17 mouse cellular contexts compared by ENCODE assay signal in the genomic region with DNA sequence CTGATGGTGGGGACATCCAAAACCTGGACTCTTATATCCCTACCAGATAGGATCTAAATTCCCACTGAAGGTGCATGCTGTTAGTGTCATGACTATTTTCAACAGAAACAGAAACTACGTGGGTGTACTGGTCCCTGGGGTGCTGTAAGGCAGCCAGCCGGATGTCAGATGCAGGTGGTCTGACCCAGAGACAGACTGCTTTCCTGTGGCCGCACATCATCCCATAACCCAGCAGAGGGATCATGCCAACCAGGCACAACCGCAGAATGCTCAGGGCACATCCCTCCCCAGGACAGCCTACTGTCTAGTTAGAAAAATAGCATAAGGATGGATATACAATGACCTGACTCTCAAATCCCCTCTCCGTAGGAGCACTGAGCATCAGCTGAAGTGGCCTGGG. TPM values are rescaled to one million over a fixed set of nuclear protein-coding genes. Genes with fewer than 3 reads are reported as not detected.
DNase-seq lines count a peak whose midpoint lies in the region; ATAC-seq and TF ChIP-seq lines count a peak whose summit lies in the region.
"Had no signal": no experiment of that assay in that cellular context is flagged by ENCODE, and none has a peak within 500 bp of the region (broad histone marks: within the 10 kb centered on the region; RNA-seq: fewer than 3 reads in every experiment).

No protein-coding gene starts in this region.

- no peak overlapping the region for H3K27ac ChIP-seq in liver, postnatal 0 days (ENCODE audit: low read depth)
- H3K27ac ChIP-seq: forebrain, embryonic 13.5 days; liver, embryonic 12.5 days had no signal

- no peak overlapping the region; the same call in 1 of the 2 replicates for H3K4me2 ChIP-seq in liver, postnatal 0 days (ENCODE audit: low read depth, low read length)
- H3K4me2 ChIP-seq: forebrain, embryonic 13.5 days; heart, embryonic 11.5 days; liver, embryonic 12.5 days had no signal

- no peaks in the 10 kb centered on the region for H3K4me1 ChIP-seq in liver, postnatal 0 days (ENCODE audit: insufficient read depth)
- H3K4me1 ChIP-seq: liver, embryonic 12.5 days had no signal

- H3K36me3 ChIP-seq in liver, postnatal 0 days (replicated peaks; ENCODE audit: insufficient read depth, low read length): no peaks in the 10 kb centered on the region
- H3K36me3 ChIP-seq: liver, embryonic 12.5 days had no signal

- ATAC-seq in liver, postnatal 0 days: 0 out of 2 replicates have a peak, but pooled peaks have one; percentile 23
- ATAC-seq: forebrain, embryonic 13.5 days; intestine, postnatal 0 days; liver, embryonic 12.5 days had no signal

- no peak for DNase-seq in liver, postnatal 0 days
- no peak for DNase-seq in liver
- peak; percentile 86 to 89 for DNase-seq in B cell, adult 2 months
- DNase-seq in T-cell, adult 2 months (ENCODE audit: low spot score): peak; percentile 7
- peak; percentile 42 to 54 for DNase-seq in spleen, adult 18-20 months
- DNase-seq in adrenal gland, postnatal 10 days: no peak
- DNase-seq in ovary, adult 18-20 months (ENCODE audit: low spot score): no peak
- DNase-seq: adrenal gland, adult 8-10 months; gastrocnemius, postnatal 14 days; kidney, postnatal 10 days; lung, postnatal 10 days; midbrain, embryonic 14.5 days; retina, postnatal 1 day had no signal

- TF ChIP-seq EP300 in liver, postnatal 0 days (IDR thresholded peaks at IDR 0.05; ENCODE audit: low read depth): no peak

- no peak for TF ChIP-seq CTCF in liver, postnatal 0 days (IDR thresholded peaks at IDR 0.05; ENCODE audit: low read depth)

- 70% methylated on average over 5 of the region's 5 CpGs for WGBS in liver, postnatal 0 days (ENCODE audit: insufficient replicate concordance)

- no peaks in the 10 kb centered on the region for H3K9me3 ChIP-seq in liver, postnatal 0 days (ENCODE audit: low read length)
- H3K9me3 ChIP-seq: forebrain, embryonic 13.5 days; liver, embryonic 12.5 days had no signal

- H3K27me3 ChIP-seq in liver, postnatal 0 days (ENCODE audit: insufficient read depth, low read length): no peaks in the 10 kb centered on the region
- H3K27me3 ChIP-seq: forebrain, embryonic 13.5 days; liver, embryonic 12.5 days had no signal

- H3K9ac ChIP-seq in liver, postnatal 0 days (replicated peaks): no peak overlapping the region
- H3K9ac ChIP-seq: forebrain, embryonic 13.5 days; liver, embryonic 12.5 days had no signal

- no peak overlapping the region for H3K4me3 ChIP-seq in liver, postnatal 0 days (ENCODE audit: low read depth, low read length)
- H3K4me3 ChIP-seq: forebrain, embryonic 13.5 days; liver, embryonic 12.5 days had no signal

RNA-seq across cellular contexts. Expression of gene Zbtb18, which starts 14.3 kb away (rescaled TPM):
- 1.5 TPM in 2 replicates for polyA plus RNA-seq in liver, postnatal 0 days (2015; fragmentation: Nextera tagmentation; extraction: Ambion mirVana)
- 10 to 100 TPM; 27.9 to 38.6 TPM for total RNA-seq in adrenal gland, postnatal 10 days (2021)

Comparison
In these comparisons a context has a peak if more than half of its experiments do, and no peak if none do; other contexts are left out.
1. DNase-seq: peak in B cell, adult 2 months (2 of 2), T-cell, adult 2 months (single experiment) and spleen, adult 18-20 months (2 of 2); none in liver, postnatal 0 days (single experiment), liver (single experiment), adrenal gland, postnatal 10 days (single experiment) and ovary, adult 18-20 months (single experiment).